Mouse (Mus musculus) testis, postnatal 10 days (tissue): ENCODE measurements at regions not wholly inside any gene's neighbourhood (a gene's known extent, or its start where the extent isn't known, plus 50 kb on each side); places are given as distances from the start of the nearest gene placed in this dataset.

Experiments used
- DNase-seq: peaks from one replicate; pipeline ENCODE4 v3.0.0; 2021; ENCODE audit warnings: low spot score

DNA sequence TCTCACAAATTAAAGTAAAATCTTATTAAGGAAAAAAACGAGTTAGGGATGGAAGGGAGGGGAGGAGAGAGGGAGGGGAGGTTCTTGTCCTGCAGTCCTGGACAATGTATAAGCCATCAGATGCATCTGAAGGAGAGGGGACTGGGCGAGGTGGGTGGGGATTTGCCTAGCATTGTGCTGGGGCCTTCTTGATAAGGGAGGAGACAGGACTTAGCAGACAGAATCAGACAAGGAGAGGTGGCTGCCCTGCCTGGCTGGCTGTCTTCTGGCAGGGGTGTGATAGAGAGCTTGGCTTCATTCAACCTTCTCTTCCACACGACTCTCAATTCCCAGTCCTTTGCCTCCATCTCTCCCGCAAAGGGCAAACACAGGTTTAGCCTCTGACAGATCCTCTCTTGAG is 318.9 kb downstream of the Gm49356 start:
- DNase-seq, result no peak

DNA sequence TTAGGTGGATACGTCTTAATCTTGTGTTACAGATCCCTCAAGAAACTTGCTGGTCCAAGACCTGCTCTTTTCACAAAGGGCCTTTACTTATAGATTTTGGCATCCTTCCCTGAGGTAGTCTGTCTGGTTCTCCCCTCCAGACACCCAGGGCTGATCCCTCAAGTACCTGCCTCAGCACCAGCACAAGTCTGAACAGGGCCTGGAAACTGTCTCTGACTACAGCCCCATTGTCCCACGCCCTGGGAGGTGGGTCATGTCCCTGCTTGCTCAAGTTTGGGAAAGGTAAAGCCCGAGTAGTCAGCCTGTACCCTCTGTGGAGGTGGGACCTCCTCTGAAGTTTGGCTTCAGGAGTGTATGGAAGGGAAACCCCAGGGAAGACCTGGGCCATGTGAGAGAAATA is 323.3 kb downstream of the Gm49356 start:
- no peak for DNase-seq

DNA sequence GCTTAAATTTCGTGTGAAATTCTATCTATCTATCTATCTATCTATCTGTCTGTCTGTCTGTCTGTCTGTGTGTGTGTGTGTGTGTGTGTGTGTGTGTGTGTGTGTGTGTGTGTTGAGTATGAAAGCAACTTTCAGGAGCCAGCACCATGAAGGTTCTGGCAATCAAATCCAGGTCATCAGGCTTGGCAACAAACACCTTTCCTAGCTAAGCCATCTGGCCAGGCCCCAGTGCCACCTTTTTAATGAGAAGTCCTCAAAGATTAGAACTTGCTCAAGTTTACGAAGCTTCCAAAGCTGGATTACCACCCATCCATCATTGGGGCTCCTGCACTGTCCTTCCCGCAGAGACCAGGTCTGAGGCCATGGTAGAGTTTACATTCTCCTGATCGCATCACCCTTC is 325.0 kb downstream of the Gm49356 start:
- DNase-seq, result no peak

DNA sequence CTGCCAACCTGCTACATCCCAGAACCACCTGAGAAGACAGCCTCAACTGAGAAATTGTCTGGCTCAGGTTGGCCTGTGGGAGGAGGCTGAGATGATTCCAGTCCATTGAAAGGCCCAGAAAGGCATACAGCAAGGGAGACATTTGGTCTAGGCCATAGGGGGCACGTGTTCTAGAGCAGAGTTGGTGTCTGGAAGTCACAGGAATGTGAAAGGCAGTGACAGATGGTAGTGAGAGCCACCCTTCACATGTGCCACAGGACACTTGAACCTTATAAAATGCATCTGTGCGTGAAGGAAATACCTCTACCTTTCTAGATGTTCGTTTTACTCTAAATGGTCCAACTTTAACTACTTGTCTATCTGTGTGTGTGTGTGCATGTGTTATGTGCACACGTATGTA is 326.1 kb downstream of the Gm49356 start:
- no peak for DNase-seq

DNA sequence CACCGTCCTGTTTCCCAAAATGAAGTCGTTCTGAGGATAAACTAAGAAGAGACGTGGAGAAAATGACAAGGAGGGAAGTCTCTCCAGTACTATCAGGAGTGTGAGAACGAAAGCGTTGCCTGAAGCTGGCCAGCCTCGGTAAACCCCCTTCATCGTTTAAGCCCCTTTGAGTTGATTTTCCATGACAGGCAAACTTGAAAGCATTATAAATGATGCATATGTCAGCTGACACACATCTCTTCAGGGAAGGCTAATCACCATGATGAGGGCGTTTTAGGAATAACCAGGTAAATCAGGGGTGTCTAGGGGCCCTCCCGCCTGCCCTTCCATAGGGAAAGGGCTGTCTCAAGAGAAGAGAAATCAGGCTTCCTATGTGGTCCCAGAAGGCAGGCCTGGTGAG is 328.4 kb downstream of the Gm49356 start:
- no peak for DNase-seq

DNA sequence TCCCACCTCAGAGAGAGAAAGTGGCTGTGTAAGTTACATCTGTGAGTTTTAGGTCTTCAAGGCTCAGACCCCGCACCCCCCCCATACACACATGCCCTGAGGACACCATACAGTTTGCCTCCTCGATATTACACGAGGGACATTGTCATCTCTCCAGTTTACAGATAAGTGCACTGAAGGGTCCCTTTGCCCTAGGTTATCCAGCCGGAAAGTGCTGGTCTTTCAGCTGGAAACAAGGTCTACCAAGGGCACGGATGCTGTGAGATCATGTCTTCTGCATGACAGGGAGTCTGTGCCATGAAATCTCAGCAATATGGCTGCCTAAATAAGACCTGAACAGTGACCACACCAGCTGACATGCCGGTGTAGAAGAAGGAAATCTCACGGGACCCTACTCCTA is 329.8 kb downstream of the Gm49356 start:
- DNase-seq, result no peak

DNA sequence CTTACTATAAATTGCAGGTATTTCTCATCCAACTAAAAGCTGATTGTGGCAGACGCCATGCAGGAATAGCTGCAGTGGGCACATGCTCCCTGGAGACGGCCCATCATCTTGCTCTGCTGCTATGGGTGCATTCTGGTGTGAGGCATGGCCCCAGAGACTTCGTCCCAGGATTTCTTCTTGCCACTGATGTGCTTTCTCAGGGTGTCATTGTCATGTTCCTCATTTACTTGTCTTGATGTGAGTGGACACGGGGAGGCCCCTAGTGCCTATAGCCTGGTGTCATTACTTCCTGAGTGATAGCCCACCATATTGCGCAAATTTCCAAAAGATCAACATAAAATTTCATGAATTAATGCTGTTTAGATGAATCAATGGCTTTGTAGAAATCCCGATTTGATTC is 336.5 kb downstream of the Gm49356 start:
- no peak for DNase-seq

DNA sequence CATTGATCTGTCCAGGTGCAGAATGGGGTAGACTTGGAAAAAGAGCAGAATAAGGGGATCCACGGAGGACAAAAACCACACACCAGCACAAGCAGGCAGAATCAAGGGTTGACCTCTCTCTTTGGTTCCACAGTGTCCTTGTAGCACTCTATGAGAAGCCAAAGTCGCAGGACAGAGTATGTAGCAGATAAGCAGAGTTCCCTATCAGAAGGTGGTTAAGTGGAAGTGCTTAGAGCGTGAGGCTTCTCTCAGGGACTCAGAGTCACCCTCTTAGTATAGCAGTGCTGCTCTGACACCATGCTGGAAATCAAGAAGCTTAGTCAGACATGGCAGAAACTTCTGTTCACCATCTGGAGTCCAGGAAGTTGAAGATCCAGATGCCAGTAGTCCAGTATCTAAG is 338.2 kb downstream of the Gm49356 start:
- no peak for DNase-seq

DNA sequence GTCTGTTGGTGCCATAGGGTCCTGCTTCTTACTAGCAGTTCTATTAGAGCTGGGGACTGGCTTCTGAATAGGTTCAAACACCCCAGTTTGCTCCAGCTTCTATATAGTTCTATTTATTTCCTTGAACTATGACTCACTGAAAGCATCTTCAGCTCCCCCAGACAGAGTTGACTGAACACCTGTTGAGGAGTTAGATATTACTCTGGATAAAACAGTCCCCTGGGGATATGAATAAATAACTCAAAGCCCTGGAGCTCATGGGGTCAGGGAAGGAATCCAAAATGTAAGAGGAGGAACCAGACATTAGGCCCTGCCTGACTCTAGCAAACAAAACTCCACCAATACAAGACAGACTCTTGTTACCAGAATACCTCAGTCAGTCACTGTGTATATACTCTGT is 341.4 kb downstream of the Gm49356 start:
- DNase-seq, result no peak

DNA sequence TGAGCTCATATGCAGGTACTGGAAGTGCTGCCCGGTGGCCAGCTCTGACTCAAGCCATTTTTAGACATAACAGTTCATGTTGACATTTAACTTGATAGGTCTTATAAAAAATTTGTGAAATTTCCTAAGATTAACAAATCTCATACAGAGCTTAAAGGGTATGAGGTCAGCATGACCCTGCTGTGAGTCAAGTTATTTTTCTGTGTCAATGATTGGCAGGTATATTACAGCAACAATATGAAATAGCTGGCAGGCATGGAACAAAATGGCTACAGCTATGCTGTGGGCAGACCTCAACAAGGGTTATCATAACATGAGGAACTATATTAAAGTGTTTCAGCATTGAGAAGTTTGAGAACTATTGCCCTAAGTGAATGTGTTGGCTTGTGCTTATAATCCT is 342.6 kb downstream of the Gm49356 start:
- DNase-seq, result no peak

DNA sequence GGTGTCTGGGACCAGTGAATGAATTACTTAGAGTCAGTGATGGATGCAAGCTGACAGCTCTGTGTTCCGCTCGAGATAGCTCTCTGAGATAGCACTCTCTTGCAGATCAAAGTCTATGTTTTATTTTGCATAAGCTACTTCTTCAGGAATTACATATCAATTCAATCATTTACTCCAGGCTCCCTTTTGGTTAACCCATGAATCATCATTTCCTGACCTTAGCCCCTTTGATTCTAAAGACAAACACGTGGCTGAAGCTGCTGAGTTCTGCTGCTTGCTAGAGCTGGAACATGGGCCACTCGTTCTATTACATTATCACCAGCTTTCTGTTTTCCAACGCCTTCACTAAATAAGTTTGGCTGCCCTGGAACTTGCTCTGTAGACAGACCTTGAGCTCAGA is 343.2 kb downstream of the Gm49356 start:
- DNase-seq, result no peak

DNA sequence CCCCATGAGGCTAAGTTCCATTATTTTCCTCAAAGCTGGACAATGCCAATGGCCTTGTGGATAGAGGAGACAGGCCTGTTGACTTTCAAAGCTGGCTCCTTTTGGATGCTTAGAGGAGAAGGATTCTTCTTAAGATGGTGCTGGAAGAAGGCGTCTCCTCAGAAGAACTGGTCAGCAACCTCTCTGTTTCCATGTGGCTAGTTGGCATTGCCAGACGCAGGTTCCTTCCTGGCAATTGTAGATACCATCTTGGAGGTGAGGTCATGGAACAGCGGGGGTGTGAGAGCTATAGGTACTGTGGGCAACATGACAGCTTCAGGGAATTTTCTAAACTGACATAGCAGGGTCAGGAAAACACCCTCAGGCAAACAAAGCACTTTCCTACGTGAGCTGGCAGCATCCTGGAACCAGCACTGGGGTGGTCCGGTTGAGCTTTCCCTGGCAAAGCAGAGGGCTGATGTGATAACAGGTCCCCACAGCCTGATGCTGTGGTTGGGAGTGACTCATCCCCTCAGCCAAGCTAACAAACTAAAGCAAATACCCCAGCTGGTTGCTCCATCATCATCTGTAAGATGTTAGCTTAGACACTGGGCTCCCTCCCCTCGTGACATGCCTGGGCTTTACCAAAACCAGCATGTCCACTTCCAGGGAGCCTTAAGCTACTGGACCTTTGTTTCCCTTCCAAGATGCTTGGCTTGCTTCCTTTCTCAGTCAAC is 348.5 kb downstream of the Gm49356 start:
- no peak for DNase-seq

DNA sequence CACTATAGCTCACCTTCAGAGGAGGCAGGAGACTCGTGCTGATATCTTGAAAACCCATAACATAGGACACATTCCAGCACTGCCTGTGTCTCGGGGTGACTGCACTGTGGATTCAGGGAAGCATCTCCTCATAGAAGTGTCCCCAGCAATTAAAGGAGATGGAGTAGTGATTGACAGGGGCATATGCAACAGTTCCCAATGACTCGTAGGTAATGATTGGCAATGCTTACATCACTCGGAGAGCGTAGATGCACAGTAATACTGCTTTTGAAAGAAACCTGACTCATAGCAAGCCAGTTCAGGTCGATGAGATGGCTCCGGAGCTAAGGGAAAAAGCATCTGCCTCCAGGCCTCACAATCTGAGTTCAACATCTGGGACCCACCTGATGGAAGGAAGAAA is 352.7 kb downstream of the Gm49356 start:
- no peak for DNase-seq

DNA sequence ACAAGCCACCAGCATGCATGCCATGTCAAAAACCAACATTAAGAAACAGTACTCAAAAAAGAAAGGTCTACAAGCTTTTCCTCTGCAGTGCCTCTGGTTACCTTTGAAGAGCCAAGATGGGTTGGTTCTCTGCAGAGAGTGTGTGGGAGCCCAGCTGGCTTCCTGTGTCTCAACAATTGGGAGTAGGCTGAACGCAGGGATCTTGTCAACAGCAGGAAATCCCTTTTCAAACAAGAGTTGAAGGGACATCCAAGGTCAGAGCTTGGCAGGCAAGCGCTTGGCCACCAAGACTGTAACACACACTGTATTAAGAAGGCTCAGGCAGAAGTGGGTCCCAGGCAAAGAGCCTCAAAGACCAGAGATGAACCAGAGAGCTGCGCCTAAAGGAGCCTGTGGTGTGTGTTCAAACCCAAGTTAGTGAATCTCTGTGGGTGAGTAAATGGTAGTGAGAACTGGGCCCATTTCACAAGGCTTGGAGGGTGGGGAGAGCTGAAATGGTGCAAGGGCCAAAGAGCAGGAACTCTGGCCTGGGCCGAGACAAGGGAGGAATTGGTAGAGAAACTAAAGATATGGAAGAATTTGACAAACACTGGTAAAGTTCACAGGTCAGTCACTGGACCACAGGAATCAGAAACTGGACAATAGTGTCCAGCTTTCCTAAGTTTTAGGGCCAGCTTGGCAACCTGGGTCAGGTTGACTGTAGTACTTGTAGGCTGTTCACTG is 357.0 kb downstream of the Gm49356 start:
- DNase-seq, result no peak

DNA sequence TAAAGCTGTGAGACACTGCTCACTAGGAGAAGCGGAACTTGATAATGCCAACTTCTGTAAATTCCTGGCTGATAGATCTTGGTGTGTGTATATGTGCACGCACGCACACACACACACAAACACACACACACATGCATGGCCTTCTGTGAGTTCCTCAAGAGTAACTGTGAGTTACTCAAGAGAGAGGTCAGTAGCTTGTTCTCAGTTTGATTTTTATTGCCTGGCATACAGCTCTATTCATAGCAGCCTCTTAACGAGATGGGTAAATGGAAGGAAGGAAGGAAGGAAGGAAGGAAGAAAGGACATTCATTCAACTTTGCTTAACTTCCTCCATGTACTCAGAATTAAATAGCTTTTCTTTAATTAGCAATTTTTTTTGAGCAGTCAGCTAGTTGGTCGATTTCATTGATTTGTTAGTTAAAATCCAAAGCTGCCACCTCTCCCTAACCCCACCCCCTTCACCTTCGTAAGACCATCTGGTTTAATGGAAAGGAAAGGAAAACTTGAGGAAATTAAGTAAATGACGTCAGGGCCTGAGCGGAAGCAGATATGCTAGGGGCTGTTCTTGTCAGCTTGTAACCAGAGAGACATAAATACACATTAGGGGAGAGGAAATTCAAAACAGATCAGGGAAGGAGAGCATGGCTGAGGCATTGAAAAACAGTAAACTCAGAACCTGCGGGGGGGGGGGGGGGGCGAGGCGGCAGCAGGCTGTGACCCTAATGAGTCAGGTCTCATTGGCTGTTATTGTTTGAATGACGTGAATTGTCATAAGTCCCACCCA is 359.6 kb downstream of the Gm49356 start:
- no peak for DNase-seq

DNA sequence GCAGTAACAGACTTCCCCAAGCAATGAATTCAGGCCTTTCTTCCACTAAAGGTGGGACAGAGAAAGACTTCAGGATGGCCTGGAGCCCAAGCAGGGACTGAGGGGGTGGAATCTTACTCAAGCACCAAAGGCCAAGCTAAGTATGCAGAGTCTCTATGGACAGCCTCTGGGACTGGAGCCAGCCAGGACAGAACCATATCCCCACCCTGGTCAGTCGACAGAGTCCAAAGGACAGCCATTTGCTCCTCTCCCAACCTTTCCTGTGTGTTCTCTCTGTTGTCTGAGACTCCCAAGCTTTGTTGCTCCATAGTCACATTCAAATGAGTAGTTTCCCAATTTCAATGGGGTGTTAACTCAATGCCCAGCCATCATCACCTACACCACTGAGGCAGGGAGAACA is 372.3 kb downstream of the Gm49356 start:
- DNase-seq, result no peak

DNA sequence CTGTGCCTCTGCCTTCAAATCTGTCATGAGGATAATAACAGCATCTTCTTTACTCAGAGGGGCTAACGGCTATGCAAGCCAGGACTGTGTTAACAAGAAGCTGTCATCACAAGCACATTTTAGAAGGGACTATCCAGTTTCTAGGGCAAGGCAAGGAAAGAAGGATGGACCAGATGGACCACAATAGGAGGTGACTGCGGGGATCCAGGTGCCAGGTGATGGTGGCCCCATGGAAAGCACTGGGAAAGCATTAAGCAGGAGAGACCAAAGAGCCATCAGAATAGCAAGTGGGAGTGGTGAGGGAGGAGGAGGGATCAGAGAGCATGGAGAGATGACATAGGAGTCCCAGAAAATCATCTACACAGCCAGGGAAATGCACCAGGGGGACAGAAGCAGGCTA is 373.3 kb downstream of the Gm49356 start:
- DNase-seq, result no peak

DNA sequence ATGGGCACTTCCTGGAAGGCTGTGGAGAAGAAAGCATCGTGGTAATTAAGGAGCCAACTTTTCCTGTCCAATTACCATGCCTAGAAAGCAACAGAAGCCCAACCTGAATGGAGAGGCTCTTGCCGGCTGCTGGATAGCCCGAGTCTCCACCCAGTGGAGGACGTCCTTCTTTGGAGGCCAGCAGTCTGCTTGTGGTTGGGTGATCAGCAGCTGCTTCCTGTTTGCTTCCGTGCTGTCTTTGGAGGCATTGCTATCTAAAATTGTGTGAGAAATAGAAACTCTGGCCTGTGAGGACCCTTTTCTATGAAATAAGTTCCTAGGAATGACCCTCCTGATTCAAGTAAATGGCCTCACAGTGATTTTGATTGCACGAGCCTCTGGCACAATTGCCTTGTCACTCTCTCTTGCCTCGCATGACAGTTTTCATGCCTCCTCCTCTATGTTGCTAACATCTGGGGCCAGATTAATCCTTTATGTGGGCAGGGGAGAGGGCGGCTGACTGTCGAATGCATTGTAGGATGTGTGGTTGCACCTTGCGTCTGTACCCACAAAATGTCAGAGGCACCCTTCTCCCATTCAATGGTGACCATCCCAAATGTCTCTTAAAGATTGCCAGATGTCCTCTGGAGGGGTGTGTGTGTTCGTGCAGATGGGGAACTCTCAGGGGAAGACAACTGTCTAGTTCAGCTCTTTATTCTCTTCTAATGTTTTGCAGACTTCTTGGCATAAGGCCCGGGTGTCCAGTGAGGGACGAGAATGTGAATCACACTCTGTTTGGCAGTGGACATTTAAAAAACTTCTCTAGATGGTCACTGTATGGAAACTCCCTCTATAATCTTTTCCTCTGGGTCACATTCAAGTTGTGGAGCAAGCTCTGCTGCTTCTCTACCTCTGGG is 374.6 kb downstream of the Gm49356 start:
- no peak for DNase-seq
